Mouse (Mus musculus): ENCODE results near the gene Atrn.
A peak's percentile ranks its signal among the peaks of the same experiment; 100 is the strongest.

DNA sequence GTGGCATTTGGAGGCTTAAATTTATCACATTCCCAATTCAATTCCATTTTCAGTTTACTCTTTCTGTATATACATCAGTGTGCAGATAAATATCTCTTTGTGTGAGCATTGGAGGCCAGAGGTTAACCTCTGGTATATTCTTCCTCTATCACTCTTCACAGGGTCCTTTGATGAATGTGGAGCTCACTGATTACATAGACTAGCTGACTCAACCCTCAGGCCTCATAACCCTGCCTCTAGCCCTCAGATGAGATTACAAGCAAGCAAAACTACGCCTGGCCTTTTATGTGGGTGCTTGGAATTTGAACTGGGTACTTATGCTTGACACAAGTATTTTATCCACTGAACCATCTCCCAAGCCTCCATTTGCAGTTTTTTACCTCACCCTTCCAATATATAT is 68.6 kb downstream of the Atrn start:
- TF ChIP-seq CTCF (IDR thresholded peaks at IDR 0.05; ENCODE audit: low read depth) (no peak), EP300 (IDR thresholded peaks at IDR 0.05; ENCODE audit: low read depth) (peak; percentile 95)

Measured in liver, embryonic 14.5 days (tissue).